Mouse (Mus musculus) R1 (cell line): Measurements from ENCODE around the gene Pfdn6.
"Not testable (repeated sequence)": the region's sequence is repeated elsewhere in the genome, so short reads cannot be mapped to it uniquely, and the experiment has no call there.

Experiments
- DNase-seq: peaks from one replicate; pipeline ENCODE4 v3.0.0-alpha.2; 2018; ENCODE audit warnings: low read depth, low spot score

Pfdn6 gene

GRCm38 (mm10) chr17:33915671-33916250 is 24.4 kb downstream of the Pfdn6 start, which contains the start of the genes Tapbp and Zbtb22:
TSS of gene Tapbp (plus strand) at chr17:33915899.
TSS of gene Zbtb22 (plus strand) at chr17:33915904.
- DNase-seq, result peak; percentile 100

- DNase-seq, result peak; percentile 88
Observed at GRCm38 (mm10) chr17:33914969-33915391, 25.2 kb downstream of the Pfdn6 start.

GRCm38 (mm10) chr17:33913905-33914304 is 26.2 kb downstream of the Pfdn6 start:
- no peak for DNase-seq

- DNase-seq, result no peak
Observed at GRCm38 (mm10) chr17:33913264-33913663, 26.9 kb downstream of the Pfdn6 start.

GRCm38 (mm10) chr17:33911813-33912414 is 28.2 kb downstream of the Pfdn6 start:
- DNase-seq, result peak; percentile 56

- peak; percentile 40 for DNase-seq
Observed at GRCm38 (mm10) chr17:33911052-33911812, 28.9 kb downstream of the Pfdn6 start.

- DNase-seq, result peak; percentile 52
Observed at GRCm38 (mm10) chr17:33910346-33911051, 29.6 kb downstream of the Pfdn6 start.

GRCm38 (mm10) chr17:33909869-33910250 is 30.3 kb downstream of the Pfdn6 start:
- DNase-seq, result peak; percentile 82

GRCm38 (mm10) chr17:33909077-33909868 is 30.9 kb downstream of the Pfdn6 start, which contains the start of gene Daxx:
TSS of gene Daxx (plus strand) at chr17:33909414.
- peak; percentile 98 for DNase-seq

- DNase-seq, result peak; percentile 75
Observed at GRCm38 (mm10) chr17:33908331-33909076, 31.6 kb downstream of the Pfdn6 start.

GRCm38 (mm10) chr17:33904835-33905234 is 35.3 kb downstream of the Pfdn6 start, which contains the start of gene Platr17:
TSS of gene Platr17 (plus strand) at chr17:33905135.
- DNase-seq, result peak; percentile 60

- peak; percentile 81 for DNase-seq
Observed at GRCm38 (mm10) chr17:33903911-33904651, 36.1 kb downstream of the Pfdn6 start.

- no peak for DNase-seq
Observed at GRCm38 (mm10) chr17:33902491-33902890, 37.7 kb downstream of the Pfdn6 start.

- DNase-seq, result peak; percentile 58
Observed at GRCm38 (mm10) chr17:33902079-33902478, 38.1 kb downstream of the Pfdn6 start.

GRCm38 (mm10) chr17:33901653-33902052 is 38.5 kb downstream of the Pfdn6 start:
- peak; percentile 88 for DNase-seq

- DNase-seq, result peak; percentile 98
Observed at GRCm38 (mm10) chr17:33900989-33901314, 39.2 kb downstream of the Pfdn6 start.

- peak; percentile 60 for DNase-seq
Observed at GRCm38 (mm10) chr17:33900281-33900988, 39.7 kb downstream of the Pfdn6 start.

GRCm38 (mm10) chr17:33899642-33900041 is 40.5 kb downstream of the Pfdn6 start:
- peak; percentile 75 for DNase-seq

- not testable (repeated sequence) for DNase-seq
Observed at GRCm38 (mm10) chr17:33898193-33898592, 42.0 kb downstream of the Pfdn6 start.
